Mouse (Mus musculus): ENCODE data around the gene Zfp526. TPM values are rescaled to one million over a fixed set of nuclear protein-coding genes. Genes with fewer than 3 reads are reported as not detected.

Gene Zfp526
- polyA plus RNA-seq, 1 experiment from 2014 or later: 2.5 TPM

DNA sequence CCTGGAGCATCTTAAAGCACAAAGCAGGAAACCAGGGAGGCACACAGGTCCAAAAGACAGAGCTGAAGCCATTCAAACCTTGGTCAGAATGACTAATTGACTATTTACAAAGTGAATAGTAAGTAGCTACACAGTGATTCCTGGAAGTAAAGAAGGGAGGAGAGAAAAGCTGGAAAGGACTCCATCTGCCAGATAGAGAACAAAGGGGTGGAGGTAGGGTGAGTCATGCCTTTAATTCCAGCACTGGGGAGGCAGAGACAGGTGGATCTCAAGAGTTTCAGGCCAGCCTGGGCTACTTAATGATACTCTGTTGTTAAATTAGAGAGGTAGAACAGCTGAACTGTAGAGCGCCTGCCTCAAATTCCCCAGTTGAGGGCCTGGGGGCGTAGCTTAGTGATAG, 7.1 kb upstream of the Zfp526 start:
- Histone ChIP-seq H3K9me3 (replicated peaks; ENCODE audit: control insufficient read depth, low read length) (no peaks in the 10 kb centered on the region), H3K27me3 (ENCODE audit: control insufficient read depth, insufficient read depth, low read length) (no peaks in the 10 kb centered on the region), H3K4me1 (ENCODE audit: control insufficient read depth, insufficient read depth, low read length) (peaks cover 4% of the 10 kb centered on the region; the same call in 1 of the 2 replicates), H3K27ac (replicated peaks; ENCODE audit: low read depth, low read length) (no peak overlapping the region), H3K4me2 (ENCODE audit: low read depth, low read length) (no peak overlapping the region), H3K9ac (replicated peaks; ENCODE audit: low read length) (no peak overlapping the region), H3K36me3 (replicated peaks; ENCODE audit: control insufficient read depth, insufficient read depth, low read depth, low read length) (no peaks in the 10 kb centered on the region), H3K4me3 (ENCODE audit: low read depth, low read length) (no peak overlapping the region)
- DNase-seq (ENCODE audit: low spot score) (no peak), ATAC-seq (replicated peaks; ENCODE audit: insufficient number of reproducible peaks, low FRiP score, low TSS enrichment, low read depth) (no peak)
- 89% methylated on average over 2 of the region's 2 CpGs for whole genome bisulfite sequencing

DNA sequence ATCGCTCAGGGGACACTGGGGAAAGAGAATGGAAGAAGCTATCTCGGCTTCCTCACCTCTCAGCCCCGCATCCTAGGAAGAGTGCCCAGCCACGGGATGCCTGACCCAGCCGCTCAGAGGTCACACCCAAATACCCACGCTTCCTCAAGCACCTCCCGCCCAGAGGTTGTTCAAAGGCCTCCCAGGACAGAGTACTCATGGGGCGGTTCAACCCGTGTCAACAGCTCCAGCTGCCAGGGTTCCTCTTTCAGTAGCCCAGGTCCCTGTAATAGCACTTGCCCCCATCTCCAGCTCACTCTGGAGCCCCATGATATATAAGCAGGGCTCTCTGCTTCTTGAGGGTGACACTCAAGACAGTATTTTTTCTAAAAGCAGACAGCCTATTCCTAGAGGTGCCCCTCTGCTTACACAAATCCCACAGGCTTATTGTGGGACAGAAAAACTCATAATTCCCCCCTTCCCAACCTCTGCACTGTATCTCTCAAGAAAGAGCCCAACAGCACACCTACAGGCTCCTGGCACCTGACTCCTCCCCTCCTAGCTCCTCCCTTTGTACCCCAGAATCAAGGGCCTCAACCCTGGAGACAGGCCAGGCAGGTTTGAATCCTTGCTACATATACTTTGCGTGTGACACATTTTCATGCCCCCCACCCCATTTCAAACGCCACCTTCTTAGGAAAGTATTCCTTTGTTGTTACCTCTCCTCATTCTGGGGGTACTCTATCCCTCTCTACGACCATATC, 3.4 kb upstream of the Zfp526 start:
- Histone ChIP-seq H3K27ac (replicated peaks; ENCODE audit: low read depth, low read length) (no peak overlapping the region), H3K4me2 (ENCODE audit: low read depth, low read length) (no peak overlapping the region), H3K4me1 (ENCODE audit: control insufficient read depth, insufficient read depth, low read length) (peaks cover 9% of the 10 kb centered on the region), H3K9ac (replicated peaks; ENCODE audit: low read length) (no peak overlapping the region), H3K27me3 (ENCODE audit: control insufficient read depth, insufficient read depth, low read length) (no peaks in the 10 kb centered on the region), H3K9me3 (replicated peaks; ENCODE audit: control insufficient read depth, low read length) (no peaks in the 10 kb centered on the region), H3K36me3 (replicated peaks; ENCODE audit: control insufficient read depth, insufficient read depth, low read depth, low read length) (no peaks in the 10 kb centered on the region), H3K4me3 (ENCODE audit: low read depth, low read length) (no peak overlapping the region)
- ATAC-seq (replicated peaks; ENCODE audit: insufficient number of reproducible peaks, low FRiP score, low TSS enrichment, low read depth) (no peak), DNase-seq (ENCODE audit: low spot score) (no peak)
- WGBS: 60% methylated on average over 12 of the region's 12 CpGs

GRCm38 (mm10) chr7:25218705-25219415, 2.4 kb upstream of the Zfp526 start:
- peaks cover 9% of the 10 kb centered on the region for H3K4me1 ChIP-seq (ENCODE audit: control insufficient read depth, insufficient read depth, low read length)

GRCm38 (mm10) chr7:25219416-25219750, 1.8 kb upstream of the Zfp526 start:
- DNase-seq (ENCODE audit: low spot score) (no peak), ATAC-seq (replicated peaks; ENCODE audit: insufficient number of reproducible peaks, low FRiP score, low TSS enrichment, low read depth) (peak; percentile 13; the same call in 1 of the 2 replicates)
- Histone ChIP-seq H3K4me1 (ENCODE audit: control insufficient read depth, insufficient read depth, low read length) (peaks cover 9% of the 10 kb centered on the region), H3K4me2 (ENCODE audit: low read depth, low read length) (peak overlapping the region; percentile 85), H3K36me3 (replicated peaks; ENCODE audit: control insufficient read depth, insufficient read depth, low read depth, low read length) (no peaks in the 10 kb centered on the region; the same call in 1 of the 2 replicates), H3K27ac (replicated peaks; ENCODE audit: low read depth, low read length) (no peak overlapping the region), H3K27me3 (ENCODE audit: control insufficient read depth, insufficient read depth, low read length) (no peaks in the 10 kb centered on the region), H3K9ac (replicated peaks; ENCODE audit: low read length) (peak overlapping the region; percentile 81), H3K9me3 (replicated peaks; ENCODE audit: control insufficient read depth, low read length) (no peaks in the 10 kb centered on the region), H3K4me3 (ENCODE audit: low read depth, low read length) (peak overlapping the region; percentile 70)
- 0% methylated on average over 16 of the region's 16 CpGs for WGBS

More at GRCm38 (mm10) chr7:25218705-25219415, 2.4 kb upstream of the Zfp526 start:
- 0 out of 2 replicates have a peak overlapping the region, but pooled peaks have one; percentile 47 for H3K27ac ChIP-seq (replicated peaks; ENCODE audit: low read depth, low read length)
- peak overlapping the region; percentile 85 for H3K4me2 ChIP-seq (ENCODE audit: low read depth, low read length)
- peak; percentile 10; the same call in 1 of the 2 replicates for ATAC-seq (replicated peaks; ENCODE audit: insufficient number of reproducible peaks, low FRiP score, low TSS enrichment, low read depth)
- H3K9me3 ChIP-seq (replicated peaks; ENCODE audit: control insufficient read depth, low read length): no peaks in the 10 kb centered on the region
- peak overlapping the region; percentile 81 for H3K9ac ChIP-seq (replicated peaks; ENCODE audit: low read length)
- peak; percentile 76 for DNase-seq (ENCODE audit: low spot score)
- peak overlapping the region; percentile 70 for H3K4me3 ChIP-seq (ENCODE audit: low read depth, low read length)
- no peaks in the 10 kb centered on the region for H3K27me3 ChIP-seq (ENCODE audit: control insufficient read depth, insufficient read depth, low read length)
- H3K36me3 ChIP-seq (replicated peaks; ENCODE audit: control insufficient read depth, insufficient read depth, low read depth, low read length): no peaks in the 10 kb centered on the region
- WGBS: under 1% methylated on average over 53 of the region's 53 CpGs

- DNase-seq (ENCODE audit: low spot score) (peak; percentile 97), ATAC-seq (replicated peaks; ENCODE audit: insufficient number of reproducible peaks, low FRiP score, low TSS enrichment, low read depth) (peak; percentile 54)
- Histone ChIP-seq H3K4me2 (ENCODE audit: low read depth, low read length) (peak overlapping the region; percentile 85), H3K9ac (replicated peaks; ENCODE audit: low read length) (peak overlapping the region; percentile 81), H3K36me3 (replicated peaks; ENCODE audit: control insufficient read depth, insufficient read depth, low read depth, low read length) (no peaks in the 10 kb centered on the region; the same call in 1 of the 2 replicates), H3K9me3 (replicated peaks; ENCODE audit: control insufficient read depth, low read length) (no peaks in the 10 kb centered on the region), H3K4me1 (ENCODE audit: control insufficient read depth, insufficient read depth, low read length) (peaks cover 9% of the 10 kb centered on the region), H3K27me3 (ENCODE audit: control insufficient read depth, insufficient read depth, low read length) (no peaks in the 10 kb centered on the region), H3K27ac (replicated peaks; ENCODE audit: low read depth, low read length) (0 out of 2 replicates have a peak overlapping the region, but pooled peaks have one; percentile 20), H3K4me3 (ENCODE audit: low read depth, low read length) (peak overlapping the region; percentile 70)
- WGBS: 3% methylated on average over 31 of the region's 31 CpGs
Measured at GRCm38 (mm10) chr7:25219756-25220456, 1.3 kb upstream of the Zfp526 start.

- H3K9ac ChIP-seq (replicated peaks; ENCODE audit: low read length): peak within 1 kb of the TSS; percentile 81
- DNase-seq (ENCODE audit: low spot score) (no peak), ATAC-seq (replicated peaks; ENCODE audit: insufficient number of reproducible peaks, low FRiP score, low TSS enrichment, low read depth) (no peak)
- H3K9me3 ChIP-seq (replicated peaks; ENCODE audit: control insufficient read depth, low read length): no peaks in the 10 kb centered on the region
- WGBS: 8% methylated on average over 20 of the region's 20 CpGs
- H3K4me1 ChIP-seq (ENCODE audit: control insufficient read depth, insufficient read depth, low read length): peaks cover 9% of the 10 kb centered on the region
- peaks cover 2% of the 10 kb centered on the region for H3K36me3 ChIP-seq (replicated peaks; ENCODE audit: control insufficient read depth, insufficient read depth, low read depth, low read length)
- peak within 1 kb of the TSS; percentile 85 for H3K4me2 ChIP-seq (ENCODE audit: low read depth, low read length)
- H3K4me3 ChIP-seq (ENCODE audit: low read depth, low read length): peak within 1 kb of the TSS; percentile 70
- no peaks in the 10 kb centered on the region for H3K27me3 ChIP-seq (ENCODE audit: control insufficient read depth, insufficient read depth, low read length)
- peak within 1 kb of the TSS; percentile 70 for H3K27ac ChIP-seq (replicated peaks; ENCODE audit: low read depth, low read length)
Measured at GRCm38 (mm10) chr7:25220457-25221101, 646 bp upstream of the Zfp526 start, which contains the start of gene Dedd2. Gene Dedd2, minus strand, starts transcription at chr7:25220615.

- peak overlapping the region; percentile 85 for H3K4me2 ChIP-seq (ENCODE audit: low read depth, low read length)
- DNase-seq (ENCODE audit: low spot score): no peak
- peak overlapping the region; percentile 70 for H3K4me3 ChIP-seq (ENCODE audit: low read depth, low read length)
- ATAC-seq (replicated peaks; ENCODE audit: insufficient number of reproducible peaks, low FRiP score, low TSS enrichment, low read depth): no peak
- H3K27me3 ChIP-seq (ENCODE audit: control insufficient read depth, insufficient read depth, low read length): no peaks in the 10 kb centered on the region
- no peaks in the 10 kb centered on the region for H3K9me3 ChIP-seq (replicated peaks; ENCODE audit: control insufficient read depth, low read length)
- peaks cover 9% of the 10 kb centered on the region for H3K36me3 ChIP-seq (replicated peaks; ENCODE audit: control insufficient read depth, insufficient read depth, low read depth, low read length)
- WGBS: 84% methylated on average over 10 of the region's 10 CpGs
- H3K4me1 ChIP-seq (ENCODE audit: control insufficient read depth, insufficient read depth, low read length): peaks cover 9% of the 10 kb centered on the region
- no peak overlapping the region for H3K27ac ChIP-seq (replicated peaks; ENCODE audit: low read depth, low read length)
- H3K9ac ChIP-seq (replicated peaks; ENCODE audit: low read length): peak overlapping the region; percentile 78
Measured at GRCm38 (mm10) chr7:25222275-25222967, 1.2 kb downstream of the Zfp526 start.

Data from embryonic facial prominence, embryonic 11.5 days (tissue).